Mouse (Mus musculus) testis, adult 2 months (tissue): ENCODE measurements around the gene Ubxn2a.

ENCODE experiments used
- CTCF ChIP-seq: fragments of 200-500 bp; IDR thresholded peaks from 2 replicates; pipeline ENCODE4 v1.5.1; 2012; ENCODE audit warnings: low read depth, mild to moderate bottlenecking, inconsistent platforms, low read length, moderate library complexity; ENCODE audit not compliant: control insufficient read depth, insufficient read depth, insufficient replicate concordance
- POLR2A ChIP-seq: fragments of 200-500 bp; IDR thresholded peaks from 2 replicates; pipeline ENCODE4 v1.6.1; 2012; ENCODE audit warnings: low read depth, mild to moderate bottlenecking, inconsistent platforms, low read length, moderate library complexity; ENCODE audit not compliant: control insufficient read depth

- TF ChIP-seq CTCF (no peak), POLR2A (no peak)
These were observed 48.1 kb downstream of the Ubxn2a start for GRCm38 (mm10) chr12:4859241-4859914.
